Mouse (Mus musculus) liver, embryonic 14.5 days (tissue): ENCODE results near the gene Akap13.

ENCODE experiments used
- CTCF ChIP-seq: IDR thresholded peaks from 2 replicates; pipeline ENCODE4 v1.5.1; 2016; ENCODE audit warnings: antibody characterized with exemption, low read depth, control low read depth
- EP300 ChIP-seq: IDR thresholded peaks from 2 replicates; pipeline ENCODE4 v1.6.1; 2016; ENCODE audit warnings: antibody characterized with exemption, low read depth

DNA sequence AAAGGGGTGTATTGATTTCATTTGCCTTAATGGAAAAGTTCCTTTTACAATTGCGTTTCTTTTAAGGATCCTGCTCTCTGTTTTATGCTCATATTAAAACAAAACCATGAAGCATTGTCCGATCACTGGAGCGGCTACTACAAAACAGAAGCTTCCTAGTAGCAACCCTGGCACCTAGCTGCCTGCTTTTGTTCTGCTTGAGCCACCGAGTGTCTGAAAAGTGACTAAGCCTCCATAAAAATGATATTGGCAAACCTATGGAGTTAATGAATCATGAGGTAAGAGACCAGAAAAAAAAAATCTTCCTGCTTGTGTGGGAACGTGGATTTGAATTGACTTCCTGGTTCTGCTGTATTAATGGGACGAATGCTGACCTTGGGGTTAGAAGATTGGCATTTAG is 44.1 kb upstream of the Akap13 start:
- TF ChIP-seq CTCF (no peak), EP300 (no peak)
